Mouse (Mus musculus) liver, embryonic 12.5 days (tissue): Measurements from ENCODE around the gene Gm20916. TPM values are rescaled to one million over a fixed set of nuclear protein-coding genes. Genes with fewer than 3 reads are reported as not detected.
"Not testable (repeated sequence)": the region's sequence is repeated elsewhere in the genome, so short reads cannot be mapped to it uniquely, and the experiment has no call there.

Experiments used
- ATAC-seq: fragments of 200-750 bp; cut with Nextera tagmentation; 2 replicates; pipeline ENCODE4 v1.8.0; 2017; ENCODE audit warnings: moderate number of reproducible peaks, mild to moderate bottlenecking, moderate library complexity
- H3K27ac ChIP-seq: fragments of 300-500 bp; sonication (generic); 2 replicates; pipeline ENCODE4 v1.5.1; 2016; ENCODE audit warnings: mild to moderate bottlenecking
- H3K27me3 ChIP-seq: fragments of 300-500 bp; sonication (generic); replicated peaks from 2 replicates; pipeline ENCODE4 v1.6.1; 2016; ENCODE audit warnings: mild to moderate bottlenecking, moderate library complexity
- H3K36me3 ChIP-seq: fragments of 300-500 bp; sonication (generic); 2 replicates; pipeline ENCODE4 v1.6.1; 2016; ENCODE audit warnings: mild to moderate bottlenecking, moderate library complexity
- H3K4me1 ChIP-seq: fragments of 300-500 bp; sonication (generic); 2 replicates; pipeline ENCODE4 v1.6.1; 2016
- H3K4me2 ChIP-seq: fragments of 300-500 bp; sonication (generic); 2 replicates; pipeline ENCODE4 v1.6.1; 2016; ENCODE audit warnings: mild to moderate bottlenecking, moderate library complexity
- H3K4me3 ChIP-seq: fragments of 300-500 bp; sonication (generic); 2 replicates; pipeline ENCODE4 v1.5.1; 2016; ENCODE audit warnings: mild to moderate bottlenecking, moderate library complexity
- H3K9ac ChIP-seq: fragments of 300-500 bp; sonication (generic); 2 replicates; pipeline ENCODE4 v1.6.1; 2016; ENCODE audit warnings: mild to moderate bottlenecking, moderate library complexity
- H3K9me3 ChIP-seq: fragments of 300-500 bp; sonication (generic); replicated peaks from 2 replicates; pipeline ENCODE4 v1.6.1; 2016; ENCODE audit warnings: mild to moderate bottlenecking, moderate library complexity
- WGBS: fragments of 180-500 bp; shearing (Covaris S2); methylation state at CpG from one replicate; pipeline ENCODE4 v1.1.7; 2016; ENCODE audit not compliant: insufficient replicate concordance; 5-methylcytosine and 5-hydroxymethylcytosine counted together
- polyA plus RNA-seq: library from polyadenylated mRNA; unstranded; fragments of >200 nt; fragmentation: Nextera tagmentation; extraction: Ambion mirVana; gene quantifications from 2 replicates; pipeline ENCODE4 v1.2.1, GENCODE M21; 2016

Gm20916 gene
- polyA plus RNA-seq, result not detected in 2 replicates

DNA sequence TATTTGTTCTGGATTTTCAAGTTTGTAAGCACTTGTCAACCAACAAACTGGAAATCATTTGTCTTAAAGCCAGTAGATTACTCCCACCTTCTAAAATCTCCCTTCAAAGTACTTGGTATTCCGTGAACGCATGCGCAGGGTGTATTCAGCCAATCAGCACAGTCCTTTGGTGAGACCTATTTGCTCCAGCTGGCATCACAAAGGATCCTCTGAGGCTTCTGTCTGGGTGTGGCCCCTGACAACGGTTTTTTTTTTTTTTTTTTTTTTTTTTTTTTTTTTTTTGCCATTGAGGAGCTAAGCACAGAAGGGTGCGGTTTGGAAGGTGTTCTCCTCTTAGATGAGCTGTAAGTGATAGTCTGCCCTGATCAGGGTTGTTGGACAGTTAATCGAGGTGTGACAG, at the start of gene Gm20916:
Gm20916 (plus strand) TSS at position 301 of the 400 bp plus-strand sequence.
- not testable (repeated sequence) for H3K4me3 ChIP-seq, H3K9me3 ChIP-seq, H3K4me2 ChIP-seq, H3K4me1 ChIP-seq, H3K27ac ChIP-seq, H3K36me3 ChIP-seq, ATAC-seq, H3K27me3 ChIP-seq, H3K9ac ChIP-seq
- WGBS, result no CpG with 5 or more reads among the region's 6 CpGs

Other genes with a start within 250 kb of the Gm20916 start
- not detected in 2 replicates for gene Gm20917, start 168.4 kb upstream of the Gm20916 start, polyA plus RNA-seq